Mouse (Mus musculus) spleen, adult 2 months (tissue): ENCODE measurements around the gene Rreb1.

ENCODE experiments used
- CTCF ChIP-seq: fragments of 200-500 bp; IDR thresholded peaks from 2 replicates; pipeline ENCODE4 v1.5.1; 2011; ENCODE audit warnings: mild to moderate bottlenecking, inconsistent platforms; ENCODE audit not compliant: insufficient read depth, insufficient read length, insufficient replicate concordance; ENCODE audit errors: extremely low read depth
- POLR2A ChIP-seq: fragments of 200-500 bp; IDR thresholded peaks from 2 replicates; pipeline ENCODE4 v1.6.1; 2011; ENCODE audit warnings: low read depth, low read length, inconsistent platforms

DNA sequence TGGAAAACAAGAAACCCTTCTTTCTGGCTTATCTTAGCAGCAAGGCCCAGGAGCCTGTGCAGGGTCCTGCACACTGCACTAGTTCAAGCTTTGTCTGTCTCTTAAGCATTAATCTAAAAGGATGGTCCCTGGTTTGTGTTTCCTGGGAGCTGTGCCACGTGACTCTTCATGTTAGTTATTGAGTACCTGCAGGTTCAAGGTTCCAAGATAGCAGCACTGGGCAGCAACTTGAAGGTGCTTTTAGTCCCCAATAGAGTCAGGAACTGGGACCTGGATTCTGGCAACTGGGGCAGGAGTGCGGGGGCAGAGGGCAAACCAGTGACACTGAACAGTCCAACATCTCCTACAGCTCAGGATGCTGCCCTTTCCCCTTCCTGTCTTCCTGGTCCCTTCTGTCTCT, 162.0 kb downstream of the Rreb1 start:
- TF ChIP-seq POLR2A (no peak), CTCF (no peak)
